Mouse (Mus musculus) cerebellum, adult 9-11 months (tissue): ENCODE measurements around the gene Mtap.

Experiments used
- DNase-seq: peaks from one replicate; pipeline ENCODE4 v3.0.0; 2022

The Mtap gene

GRCm38 (mm10) chr4:89136906-89137541 is at the start of gene Mtap:
Mtap (plus strand) TSS chr4:89137122.
- peak; percentile 81 for DNase-seq

DNA sequence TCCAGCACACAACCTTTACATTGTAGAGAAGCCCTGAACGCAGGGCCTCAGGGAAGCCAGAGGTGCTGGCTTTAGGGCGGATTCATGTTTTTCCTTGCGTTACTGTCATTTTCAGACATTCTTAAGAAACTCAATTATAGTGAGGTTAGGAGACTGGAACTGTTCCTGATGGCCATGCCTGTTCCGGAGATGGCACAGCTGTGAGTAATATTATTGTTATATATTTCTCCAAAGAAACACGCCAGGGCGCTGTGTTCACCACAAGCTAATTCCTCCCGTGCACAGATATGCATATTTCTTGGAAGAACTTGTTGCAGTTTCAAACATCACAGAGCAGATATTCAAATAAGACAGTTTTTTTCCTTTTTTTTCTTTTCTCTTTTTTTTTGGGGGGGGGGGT is 47.8 kb upstream of the Mtap start:
- no peak for DNase-seq

GRCm38 (mm10) chr4:89090217-89090616 is 46.7 kb upstream of the Mtap start:
- DNase-seq = no peak

GRCm38 (mm10) chr4:89092153-89092552 is 44.8 kb upstream of the Mtap start:
- no peak for DNase-seq

- DNase-seq = no peak
Measured at GRCm38 (mm10) chr4:89094773-89095172, 42.1 kb upstream of the Mtap start.

DNA sequence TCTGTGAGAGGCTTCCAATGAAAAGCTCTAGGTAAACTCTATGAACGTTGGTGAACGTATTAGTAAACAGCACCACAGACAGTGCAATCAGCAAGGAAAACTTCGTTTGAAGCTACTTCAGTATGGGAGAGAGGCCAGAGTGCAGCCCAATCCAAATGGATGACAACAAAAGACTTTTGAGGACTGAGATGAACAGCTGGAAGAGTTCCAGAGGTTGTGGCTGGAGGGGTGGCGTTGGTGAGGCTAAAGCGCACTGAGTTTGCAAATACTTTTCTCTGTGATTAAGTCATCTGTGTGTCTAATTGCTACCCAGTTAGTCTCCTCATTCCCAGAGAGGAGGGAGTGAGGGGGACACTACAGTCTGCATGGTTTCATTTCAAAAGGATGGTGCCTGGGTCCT is 38.7 kb upstream of the Mtap start:
- no peak for DNase-seq

GRCm38 (mm10) chr4:89101276-89101675 is 35.6 kb upstream of the Mtap start:
- no peak for DNase-seq

GRCm38 (mm10) chr4:89102283-89102682 is 34.6 kb upstream of the Mtap start:
- no peak for DNase-seq

- DNase-seq = no peak
Measured at GRCm38 (mm10) chr4:89105486-89105885, 31.4 kb upstream of the Mtap start.

DNA sequence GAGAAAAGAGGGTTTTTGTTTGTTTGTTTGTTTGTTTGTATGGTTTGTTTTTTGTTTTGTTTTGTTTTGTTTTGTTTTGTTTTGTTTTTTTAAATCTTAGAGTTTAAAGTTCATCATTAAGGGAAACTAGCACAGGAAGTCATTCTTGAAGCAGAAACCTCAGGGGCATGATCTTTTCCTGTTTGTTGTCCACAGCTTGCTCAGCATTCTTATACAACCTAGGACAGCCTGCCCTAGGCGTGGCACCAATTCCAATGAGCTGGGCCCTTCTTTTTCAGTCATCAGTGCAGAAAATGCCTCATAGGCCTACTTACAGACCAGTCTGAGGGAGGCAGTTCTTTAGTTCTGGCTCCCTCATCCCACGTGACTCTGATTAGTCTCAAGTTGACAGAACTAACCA is 30.4 kb upstream of the Mtap start:
- DNase-seq = no peak

DNA sequence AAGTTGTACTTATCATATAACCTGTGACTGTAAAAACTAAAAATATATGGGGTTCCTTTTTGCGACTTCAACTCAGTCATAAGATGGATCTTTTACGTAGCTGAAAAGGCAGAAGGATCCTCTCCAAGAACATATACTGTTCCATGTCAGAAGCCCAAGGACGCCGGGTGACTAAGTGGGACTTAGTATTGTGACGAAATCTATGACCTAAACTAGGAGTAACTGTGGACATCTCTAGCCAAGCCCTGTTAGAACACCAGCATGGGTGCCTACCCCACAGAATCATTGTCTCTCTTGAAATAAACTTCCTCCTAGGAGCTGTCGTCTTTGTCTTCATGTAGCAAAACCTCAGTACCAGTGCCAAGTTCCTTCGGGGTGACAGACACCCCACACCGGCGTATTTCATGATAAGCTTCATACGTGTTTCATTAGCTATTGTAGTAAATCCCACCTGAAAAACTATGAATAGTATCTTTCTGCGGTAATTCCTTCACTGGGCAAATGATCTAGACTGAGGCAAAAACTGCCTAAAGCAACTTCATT is 24.7 kb upstream of the Mtap start:
- DNase-seq = no peak

DNA sequence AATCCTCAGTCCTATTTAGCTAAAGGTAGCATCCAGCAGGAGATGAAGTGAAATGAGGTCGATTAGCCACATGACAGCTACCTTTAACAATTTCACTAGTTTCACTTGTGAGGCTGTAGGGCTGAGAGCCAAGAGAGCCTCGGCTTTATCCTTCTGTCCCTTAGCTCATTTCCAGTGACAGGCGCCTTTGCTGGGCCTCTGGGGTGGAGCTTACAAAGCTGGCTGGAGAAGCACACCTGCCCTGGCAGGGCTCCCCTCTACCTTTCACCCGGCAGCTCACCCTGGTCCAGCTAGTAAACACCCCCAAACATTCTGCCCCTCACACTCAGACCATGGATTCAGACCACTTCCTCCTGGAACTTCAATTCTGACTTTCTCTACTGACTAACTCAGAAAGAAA is 24.1 kb upstream of the Mtap start:
- DNase-seq = no peak

DNA sequence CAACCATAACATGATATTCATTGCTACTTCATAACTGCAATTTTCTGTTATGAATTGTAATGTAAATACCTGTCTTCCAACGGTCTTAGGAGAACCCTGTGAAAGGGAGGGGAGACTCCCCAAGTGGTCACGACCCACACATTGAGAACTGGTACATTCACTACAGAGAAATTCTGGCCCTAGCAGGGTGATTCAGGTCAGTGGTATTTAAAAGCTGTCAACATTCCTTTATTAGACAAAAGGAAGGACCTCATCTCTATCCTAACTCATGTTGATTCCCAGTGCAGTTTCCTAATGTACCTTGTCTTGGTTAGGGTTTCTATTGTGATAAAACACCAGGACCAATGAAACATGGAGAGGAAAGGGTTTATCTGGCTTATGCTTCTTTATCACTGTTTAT is 20.9 kb upstream of the Mtap start:
- no peak for DNase-seq

DNA sequence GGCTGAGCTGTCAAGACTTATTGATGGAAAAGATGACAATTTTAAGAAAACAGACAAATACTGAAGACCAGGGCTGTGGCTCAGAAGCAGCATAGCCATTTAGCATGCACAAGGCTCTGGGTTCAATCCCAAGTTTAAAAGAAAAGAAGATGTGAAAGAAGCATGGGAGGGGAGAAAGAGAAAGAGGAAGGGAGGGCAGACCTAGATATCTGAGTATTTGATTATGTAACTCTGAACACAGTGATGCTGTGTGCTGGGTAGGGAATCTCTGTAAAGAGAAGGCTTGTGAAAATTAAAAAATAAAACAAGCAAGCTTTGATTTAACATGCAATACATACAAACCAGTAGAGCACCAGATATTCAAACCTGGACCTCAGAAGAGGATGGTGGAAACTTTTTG is 17.0 kb upstream of the Mtap start:
- no peak for DNase-seq

DNA sequence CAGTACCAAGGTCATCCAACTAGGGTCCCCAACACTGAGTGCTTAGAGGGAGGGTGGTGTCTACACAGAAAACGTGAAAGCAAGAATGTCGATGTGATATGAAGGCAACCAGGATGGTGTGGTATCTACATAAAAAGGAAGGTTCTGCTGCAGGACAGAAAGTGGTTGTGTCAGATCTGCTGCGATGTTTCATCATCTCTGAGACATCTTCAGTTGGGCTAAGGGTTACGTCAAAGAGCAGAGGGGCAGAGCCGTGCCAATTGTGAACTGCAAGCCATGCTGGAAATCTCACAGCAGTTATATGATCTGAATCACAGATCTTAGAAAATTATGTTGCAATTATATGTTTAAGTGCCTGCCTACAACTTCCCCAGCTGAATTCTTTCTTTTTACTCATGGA is 16.6 kb upstream of the Mtap start:
- DNase-seq = no peak

- no peak for DNase-seq
Measured at GRCm38 (mm10) chr4:89123446-89124243, 13.3 kb upstream of the Mtap start.

GRCm38 (mm10) chr4:89127674-89128073 is 9.2 kb upstream of the Mtap start:
- no peak for DNase-seq

GRCm38 (mm10) chr4:89128080-89128936 is 8.6 kb upstream of the Mtap start:
- no peak for DNase-seq

DNA sequence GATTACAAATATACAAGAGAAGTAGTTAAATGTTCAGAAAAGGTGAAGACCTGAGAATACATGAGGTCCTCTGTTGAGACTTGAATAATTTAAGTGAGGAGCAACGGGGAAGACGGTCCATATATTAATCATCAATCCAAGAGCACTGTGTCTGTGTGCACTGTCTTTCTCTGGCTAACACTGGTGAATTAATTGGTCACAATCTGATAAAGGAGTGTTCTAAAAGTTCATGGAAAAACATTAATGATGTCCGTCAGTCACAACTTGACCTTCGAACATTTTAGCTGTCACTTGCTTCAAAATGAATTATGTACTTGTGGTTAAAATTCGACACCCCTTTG is 8.0 kb upstream of the Mtap start:
- no peak for DNase-seq

DNA sequence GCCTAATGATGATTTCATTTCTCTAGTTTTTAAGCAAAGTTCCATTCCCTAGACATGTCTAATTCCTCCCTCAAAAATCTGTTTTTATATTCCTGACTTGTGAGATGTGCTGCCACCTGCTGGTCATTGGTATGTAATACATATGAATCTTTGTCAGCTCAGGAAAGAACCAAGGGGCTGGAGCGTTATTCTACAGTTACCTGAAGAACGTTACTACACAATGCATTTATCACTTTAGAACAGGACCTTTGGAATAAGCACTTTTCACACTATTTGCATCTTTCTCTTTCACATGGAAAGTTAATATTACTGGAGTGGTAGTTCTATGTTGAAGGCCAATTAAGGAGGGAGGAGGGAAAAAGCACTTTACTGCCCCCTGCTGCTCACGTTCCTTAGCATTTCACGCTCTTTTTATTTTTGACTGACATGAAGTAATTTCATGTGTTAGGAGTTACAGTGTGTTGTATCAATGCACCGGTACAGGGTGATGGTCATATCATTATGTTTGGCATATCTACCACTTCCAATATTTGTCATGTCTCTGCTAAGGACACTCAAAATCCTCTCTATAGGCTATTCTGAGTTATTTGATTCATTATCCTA is 7.5 kb upstream of the Mtap start:
- DNase-seq = peak; percentile 19

DNA sequence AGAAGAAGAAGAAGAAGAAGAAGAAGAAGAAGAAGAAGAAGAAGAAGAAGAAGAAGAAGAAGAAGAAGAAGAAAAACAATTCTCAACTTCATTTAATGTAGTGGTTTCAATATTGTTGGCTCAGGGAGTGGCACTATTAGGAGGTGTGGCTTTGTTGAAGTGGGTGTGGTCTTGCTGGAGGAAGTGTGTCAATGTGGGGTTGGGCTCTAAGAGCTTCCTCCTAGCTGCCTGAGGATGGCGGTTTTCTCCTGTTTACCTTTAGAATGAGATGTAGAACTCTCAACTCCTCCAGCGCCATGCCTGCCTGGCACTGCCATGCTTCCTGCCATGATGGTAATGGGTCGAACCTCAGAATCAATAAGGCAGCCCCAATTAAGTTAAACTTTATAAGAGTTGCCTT is 5.1 kb upstream of the Mtap start:
- no peak for DNase-seq

- DNase-seq = peak; percentile 20
Measured at GRCm38 (mm10) chr4:89136356-89136755, 566 bp upstream of the Mtap start.
